45 mouse cellular contexts compared by ENCODE assay signal in genomic region chr19:61256166-61256887, GRCm38 (mm10). TPM values are rescaled to one million over a fixed set of nuclear protein-coding genes. Genes with fewer than 3 reads are reported as not detected.
"Had no signal": no experiment of that assay in that cellular context is flagged by ENCODE, and none has a peak within 500 bp of the region (broad histone marks: within the 10 kb centered on the region; RNA-seq: fewer than 3 reads in every experiment).

No protein-coding gene starts in this region.

- DNase-seq: left cerebral cortex, postnatal 4 days; liver; liver, embryonic 13.5 days; liver, postnatal 0 days; lung, adult 18-20 months; lung, adult 2 months; lung, embryonic 14.5 days; lung, postnatal 10 days; lung, postnatal 14 days; lung, postnatal 36 days; lung, postnatal 4 days; midbrain, embryonic 14.5 days had no signal

- H3K4me3 ChIP-seq: limb, embryonic 10.5 days; limb, embryonic 12.5 days; limb, embryonic 13.5 days; limb, embryonic 15.5 days; liver, embryonic 12.5 days; liver, embryonic 13.5 days; liver, embryonic 15.5 days; lung, embryonic 15.5 days; megakaryocyte, embryonic 14.5 days; midbrain, embryonic 10.5 days; midbrain, embryonic 12.5 days; midbrain, embryonic 13.5 days; midbrain, embryonic 15.5 days; myocyte; neural tube, embryonic 12.5 days had no signal

- H3K4me2 ChIP-seq: limb, embryonic 12.5 days; limb, embryonic 13.5 days; limb, embryonic 15.5 days; liver, embryonic 11.5 days; liver, embryonic 12.5 days; liver, embryonic 13.5 days; liver, embryonic 15.5 days; lung, embryonic 14.5 days; lung, embryonic 15.5 days; midbrain, embryonic 11.5 days; midbrain, embryonic 12.5 days; midbrain, embryonic 13.5 days; midbrain, embryonic 15.5 days; neural tube, embryonic 12.5 days had no signal

- H3K9me3 ChIP-seq: limb, embryonic 10.5 days; limb, embryonic 12.5 days; limb, embryonic 13.5 days; limb, embryonic 15.5 days; liver, embryonic 12.5 days; liver, embryonic 13.5 days; liver, embryonic 15.5 days; lung, embryonic 15.5 days; megakaryocyte, embryonic 14.5 days; midbrain, embryonic 10.5 days; midbrain, embryonic 12.5 days; midbrain, embryonic 13.5 days; midbrain, embryonic 15.5 days; neural tube, embryonic 12.5 days had no signal

- H3K9ac ChIP-seq: limb, embryonic 12.5 days; limb, embryonic 13.5 days; limb, embryonic 15.5 days; liver, embryonic 12.5 days; liver, embryonic 13.5 days; liver, embryonic 14.5 days; liver, embryonic 15.5 days; liver, postnatal 0 days; lung, embryonic 14.5 days; lung, embryonic 15.5 days; midbrain, embryonic 12.5 days; midbrain, embryonic 13.5 days; midbrain, embryonic 15.5 days; neural tube, embryonic 12.5 days had no signal

- H3K27me3 ChIP-seq: limb, embryonic 12.5 days; limb, embryonic 13.5 days; limb, embryonic 15.5 days; liver, embryonic 12.5 days; liver, embryonic 13.5 days; liver, embryonic 15.5 days; lung, embryonic 15.5 days; midbrain, embryonic 12.5 days; midbrain, embryonic 13.5 days; midbrain, embryonic 15.5 days; neural tube, embryonic 12.5 days had no signal

- ATAC-seq: liver, embryonic 12.5 days; liver, postnatal 0 days; lung, postnatal 0 days; midbrain, embryonic 13.5 days; midbrain, embryonic 15.5 days; midbrain, embryonic 16.5 days had no signal

- H3K4me1 ChIP-seq: limb, embryonic 10.5 days; limb, embryonic 12.5 days; limb, embryonic 13.5 days; limb, embryonic 15.5 days; liver, embryonic 12.5 days; liver, embryonic 13.5 days; liver, embryonic 15.5 days; lung, embryonic 15.5 days; midbrain, embryonic 10.5 days; midbrain, embryonic 12.5 days; midbrain, embryonic 13.5 days; midbrain, embryonic 15.5 days; neural tube, embryonic 12.5 days had no signal

- H3K27ac ChIP-seq: limb, embryonic 10.5 days; limb, embryonic 12.5 days; limb, embryonic 13.5 days; limb, embryonic 15.5 days; liver, embryonic 12.5 days; liver, embryonic 13.5 days; liver, embryonic 14.5 days; liver, embryonic 15.5 days; lung, embryonic 15.5 days; macrophage; midbrain, embryonic 10.5 days; midbrain, embryonic 12.5 days; midbrain, embryonic 13.5 days; midbrain, embryonic 15.5 days; neural tube, embryonic 12.5 days had no signal

- H3K36me3 ChIP-seq: limb, embryonic 10.5 days; limb, embryonic 12.5 days; limb, embryonic 13.5 days; limb, embryonic 15.5 days; liver, embryonic 12.5 days; liver, embryonic 13.5 days; liver, embryonic 15.5 days; lung, embryonic 15.5 days; midbrain, embryonic 10.5 days; midbrain, embryonic 12.5 days; midbrain, embryonic 13.5 days; midbrain, embryonic 15.5 days; neural tube, embryonic 12.5 days had no signal

RNA-seq across cellular contexts. Expression of gene Gm21060, which starts 40.5 kb away (rescaled TPM):
- total RNA-seq: left cerebral cortex, postnatal 10 days; left cerebral cortex, postnatal 14 days; left cerebral cortex, postnatal 25 days; left cerebral cortex, postnatal 36 days; left cerebral cortex, postnatal 4 days; liver, adult 2 months; megakaryocyte progenitor cell, adult 5-6 weeks; megakaryocyte, adult 5-6 weeks; midbrain, postnatal 0 days; monocyte, adult 5-6 weeks had no signal
- polyA plus RNA-seq: limb, embryonic 10.5 days; limb, embryonic 11.5 days; limb, embryonic 12.5 days; limb, embryonic 13.5 days; limb, embryonic 14.5 days; limb, embryonic 15.5 days; liver, adult 2 months; liver, embryonic 11.5 days; liver, embryonic 12.5 days; liver, embryonic 13.5 days; liver, embryonic 14.5 days; liver, embryonic 15.5 days; liver, embryonic 16.5 days; liver, postnatal 0 days; lung, adult 2 months; lung, embryonic 14.5 days; lung, embryonic 15.5 days; lung, postnatal 0 days; macrophage; midbrain, embryonic 10.5 days; midbrain, embryonic 11.5 days; midbrain, embryonic 12.5 days; midbrain, embryonic 13.5 days; midbrain, embryonic 14.5 days; midbrain, embryonic 15.5 days; midbrain, embryonic 16.5 days; midbrain, postnatal 0 days; myocyte; neural tube, embryonic 11.5 days; neural tube, embryonic 12.5 days had no signal
